Mouse (Mus musculus) heart, adult 2 months (tissue): ENCODE measurements around the gene Cdk12.
A peak's percentile ranks its signal among the peaks of the same experiment; 100 is the strongest.

Source experiments
- CTCF ChIP-seq: fragments of 200-600 bp; IDR thresholded peaks from 2 replicates; pipeline ENCODE4 v1.8.1; 2022; ENCODE audit warnings: antibody characterized with exemption, mild to moderate bottlenecking, moderate library complexity
- EP300 ChIP-seq: fragments of 200-500 bp; IDR thresholded peaks from 2 replicates; pipeline ENCODE4 v1.6.1; 2011; ENCODE audit warnings: low read depth, low read length, control low read depth; ENCODE audit not compliant: insufficient read depth
- POLR2A ChIP-seq: fragments of 200-500 bp; IDR thresholded peaks from 2 replicates; pipeline ENCODE4 v1.6.1; 2011; ENCODE audit warnings: mild to moderate bottlenecking, low read depth, low read length, control low read depth; ENCODE audit not compliant: insufficient read depth

GRCm38 (mm10) chr11:98296277-98296676 lies 93.4 kb downstream of the Cdk12 start:
- TF ChIP-seq CTCF: peak; percentile 63
- TF ChIP-seq POLR2A: no peak
- no peak for TF ChIP-seq EP300
